Mouse (Mus musculus) lung, postnatal 0 days (tissue): ENCODE measurements around the gene Eif4g3. TPM values are rescaled to one million over a fixed set of nuclear protein-coding genes. Genes with fewer than 3 reads are reported as not detected.

Source experiments
- ATAC-seq: fragments of 200-750 bp; cut with Nextera tagmentation; 2 replicates; pipeline ENCODE4 v1.8.0; 2017; ENCODE audit warnings: moderate library complexity
- DNase-seq: peaks from one replicate; pipeline ENCODE4 v3.0.0-alpha.2; 2016; ENCODE audit warnings: low spot score
- H3K27ac ChIP-seq: fragments of 300-500 bp; sonication (generic); 2 replicates; pipeline ENCODE4 v1.5.1; 2014; ENCODE audit warnings: antibody characterized with exemption, mild to moderate bottlenecking, low read length, mixed read lengths
- H3K27me3 ChIP-seq: fragments of 300-500 bp; sonication (generic); replicated peaks from 2 replicates; pipeline ENCODE4 v1.6.1; 2014; ENCODE audit warnings: low read length, mixed read lengths; ENCODE audit not compliant: insufficient read depth
- H3K36me3 ChIP-seq: fragments of 300-500 bp; sonication (generic); 2 replicates; pipeline ENCODE4 v1.6.1; 2014; ENCODE audit warnings: low read length, mixed read lengths; ENCODE audit not compliant: insufficient read depth
- H3K4me1 ChIP-seq: fragments of 300-500 bp; sonication (generic); 2 replicates; pipeline ENCODE4 v1.6.1; 2014; ENCODE audit warnings: antibody characterized with exemption, low read depth, low read length, mixed read lengths; ENCODE audit not compliant: insufficient read depth
- H3K4me2 ChIP-seq: fragments of 300-500 bp; sonication (generic); replicated peaks from 2 replicates; pipeline ENCODE4 v1.6.1; 2014; ENCODE audit warnings: low read depth, mild to moderate bottlenecking, low read length, moderate library complexity, mixed read lengths
- H3K4me3 ChIP-seq: fragments of 300-500 bp; sonication (generic); 2 replicates; pipeline ENCODE4 v1.5.1; 2014; ENCODE audit warnings: low read depth, low read length
- H3K9ac ChIP-seq: fragments of 300-500 bp; sonication (generic); replicated peaks from 2 replicates; pipeline ENCODE4 v1.6.1; 2014; ENCODE audit warnings: low read depth, mild to moderate bottlenecking
- H3K9me3 ChIP-seq: fragments of 300-500 bp; sonication (generic); 2 replicates; pipeline ENCODE4 v1.6.1; 2016; ENCODE audit warnings: low read length, mixed read lengths
- CTCF ChIP-seq: IDR thresholded peaks from 2 replicates; pipeline ENCODE4 v1.5.1; 2016; ENCODE audit warnings: antibody characterized with exemption, mild to moderate bottlenecking
- EP300 ChIP-seq: IDR thresholded peaks from 2 replicates; pipeline ENCODE4 v1.6.1; 2016; ENCODE audit warnings: antibody characterized with exemption, mild to moderate bottlenecking, control low read depth
- WGBS: fragments of 180-500 bp; shearing (Covaris S2); extraction: QIAGEN DNeasy Blood & Tissue Kit; methylation state at CpG from one replicate; pipeline ENCODE4 v1.1.7; 2014; 5-methylcytosine and 5-hydroxymethylcytosine counted together
- polyA plus RNA-seq: library from polyadenylated mRNA; unstranded; fragments of >200 nt; fragmentation: Nextera tagmentation; extraction: Ambion mirVana; gene quantifications from 2 replicates; pipeline ENCODE4 v1.2.1, GENCODE M21; 2015

Gene Eif4g3
- 17.2 and 18.2 TPM in 2 replicates for polyA plus RNA-seq

DNA sequence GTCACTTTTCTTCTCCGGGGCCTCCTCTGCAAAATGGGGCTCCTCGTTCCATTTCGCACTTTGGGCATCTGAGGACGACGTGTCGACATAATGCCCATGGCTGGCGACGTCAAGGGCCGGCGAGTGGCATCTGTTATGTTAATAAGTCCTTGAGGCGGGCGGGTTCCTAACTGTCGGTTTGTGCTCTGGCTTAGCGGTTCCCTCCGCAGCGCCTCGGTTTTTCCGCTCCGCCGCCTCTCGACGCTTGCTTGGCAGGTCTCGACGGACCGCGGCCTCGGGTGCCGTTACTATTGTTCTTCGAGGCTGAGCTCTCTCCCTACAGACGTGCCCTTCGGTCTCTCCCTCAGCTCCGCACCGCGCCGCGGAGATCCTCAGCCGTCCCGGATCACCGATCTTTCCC, at the start of gene Eif4g3:
Eif4g3 (plus strand) TSS at position 133 of the 400 bp plus-strand sequence.
- 4% methylated on average over 39 of the region's 39 CpGs for WGBS
- Histone ChIP-seq H3K9ac (peak within 1 kb of the TSS; percentile 90), H3K4me3 (peak within 1 kb of the TSS; percentile 95), H3K36me3 (no peaks in the 10 kb centered on the region), H3K27ac (peak within 1 kb of the TSS; percentile 91), H3K9me3 (no peaks in the 10 kb centered on the region), H3K4me1 (peaks cover 13% of the 10 kb centered on the region; the same call in 1 of the 2 replicates), H3K27me3 (no peaks in the 10 kb centered on the region), H3K4me2 (peak within 1 kb of the TSS; percentile 87)
- no peak for DNase-seq
- peak; percentile 49 for ATAC-seq
- TF ChIP-seq EP300: no peak
- TF ChIP-seq CTCF: no peak

DNA sequence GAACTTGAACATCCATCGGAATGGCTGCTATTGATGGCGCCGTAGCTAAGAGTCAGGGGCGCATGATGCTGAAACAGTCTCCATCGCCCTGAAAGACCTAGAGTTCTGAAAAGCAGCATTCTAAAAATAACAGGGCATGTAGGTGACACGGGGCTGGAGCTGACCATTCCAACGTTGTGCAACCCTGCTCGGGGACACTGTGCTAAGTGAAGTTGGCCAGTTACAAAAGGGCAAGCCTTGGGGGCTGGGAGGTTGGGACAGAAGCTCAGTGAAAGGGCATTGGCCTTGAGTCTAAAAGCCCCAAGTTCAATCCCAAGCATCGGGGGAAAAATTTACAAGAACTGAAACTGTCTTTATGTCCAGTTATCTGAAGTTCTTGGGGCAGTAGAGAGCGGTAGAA, 49.3 kb upstream of the Eif4g3 start:
- WGBS: 78% methylated on average over 10 of the region's 10 CpGs
- Histone ChIP-seq H3K4me1 (peaks cover 4% of the 10 kb centered on the region; the same call in 1 of the 2 replicates), H3K27ac (no peak overlapping the region), H3K9me3 (no peaks in the 10 kb centered on the region), H3K27me3 (no peaks in the 10 kb centered on the region), H3K4me3 (no peak overlapping the region), H3K36me3 (peaks cover 6% of the 10 kb centered on the region; the same call in 1 of the 2 replicates), H3K9ac (no peak overlapping the region), H3K4me2 (no peak overlapping the region)
- DNase-seq (no peak), ATAC-seq (no peak)
- TF ChIP-seq EP300 (no peak), CTCF (no peak)

DNA sequence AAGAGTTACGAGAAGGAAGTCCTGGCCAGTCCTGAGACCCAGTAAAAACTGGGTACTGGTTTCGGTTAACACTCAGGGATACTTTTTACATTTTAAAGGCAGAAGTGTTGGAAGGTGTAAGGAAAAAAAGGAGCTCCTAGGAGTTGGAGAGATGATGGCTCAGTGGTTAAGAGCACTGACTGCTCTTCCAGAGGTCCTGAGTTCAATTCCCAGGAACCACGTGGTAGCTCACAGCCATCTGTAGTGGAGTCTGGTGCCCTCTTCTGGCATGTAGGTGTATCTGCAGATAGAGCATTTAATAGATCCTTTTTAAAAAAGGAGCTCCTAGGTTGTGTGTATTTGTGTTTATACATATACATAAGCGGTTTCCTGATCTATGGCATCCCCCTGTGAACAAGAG, 47.4 kb upstream of the Eif4g3 start:
- Histone ChIP-seq H3K27me3 (no peaks in the 10 kb centered on the region), H3K4me2 (no peak overlapping the region), H3K36me3 (peaks cover 17% of the 10 kb centered on the region), H3K9ac (no peak overlapping the region), H3K4me1 (peaks cover 4% of the 10 kb centered on the region; the same call in 1 of the 2 replicates), H3K9me3 (no peaks in the 10 kb centered on the region), H3K4me3 (no peak overlapping the region), H3K27ac (no peak overlapping the region)
- ATAC-seq: no peak
- WGBS: 74% methylated on average over 4 of the region's 4 CpGs
- DNase-seq: no peak
- TF ChIP-seq EP300 (no peak), CTCF (peak; percentile 75)

GRCm38 (mm10) chr4:137946419-137946818, 46.4 kb upstream of the Eif4g3 start:
- WGBS: 87% methylated on average over 8 of the region's 11 CpGs
- Histone ChIP-seq H3K4me3 (no peak overlapping the region), H3K9me3 (no peaks in the 10 kb centered on the region)

GRCm38 (mm10) chr4:137952840-137953239, 40.0 kb upstream of the Eif4g3 start:
- Histone ChIP-seq H3K9ac (no peak overlapping the region), H3K4me2 (no peak overlapping the region), H3K36me3 (peaks cover 22% of the 10 kb centered on the region; the same call in 1 of the 2 replicates), H3K4me3 (no peak overlapping the region), H3K4me1 (no peaks in the 10 kb centered on the region), H3K27me3 (no peaks in the 10 kb centered on the region), H3K27ac (no peak overlapping the region), H3K9me3 (no peaks in the 10 kb centered on the region)
- TF ChIP-seq CTCF (peak; percentile 91), EP300 (no peak)
- DNase-seq: peak; percentile 74
- no peak for ATAC-seq
- WGBS: 26% methylated on average over 4 of the region's 4 CpGs

More at GRCm38 (mm10) chr4:137946419-137946818, 46.4 kb upstream of the Eif4g3 start:
- Histone ChIP-seq H3K4me2 (no peak overlapping the region), H3K9ac (no peak overlapping the region), H3K27ac (no peak overlapping the region), H3K27me3 (no peaks in the 10 kb centered on the region), H3K36me3 (peaks cover 21% of the 10 kb centered on the region), H3K4me1 (peaks cover 4% of the 10 kb centered on the region; the same call in 1 of the 2 replicates)
- DNase-seq: no peak
- no peak for TF ChIP-seq EP300
- TF ChIP-seq CTCF: no peak
- no peak for ATAC-seq

- no peak overlapping the region for H3K4me2 ChIP-seq
- 79% methylated on average over 2 of the region's 2 CpGs for WGBS
- H3K36me3 ChIP-seq: peaks cover 25% of the 10 kb centered on the region; the same call in 1 of the 2 replicates
- no peak overlapping the region for H3K4me3 ChIP-seq
- ATAC-seq (no peak), DNase-seq (no peak)
- no peak overlapping the region for H3K27ac ChIP-seq
- no peak overlapping the region for H3K9ac ChIP-seq
- no peaks in the 10 kb centered on the region for H3K27me3 ChIP-seq
- TF ChIP-seq CTCF: no peak
- no peak for TF ChIP-seq EP300
- no peaks in the 10 kb centered on the region for H3K4me1 ChIP-seq
- H3K9me3 ChIP-seq: no peaks in the 10 kb centered on the region
Measured at GRCm38 (mm10) chr4:137954184-137954583, 38.6 kb upstream of the Eif4g3 start.
